Mouse (Mus musculus) intestine, embryonic 16.5 days (tissue): Measurements from ENCODE around the gene Timeless. TPM values are rescaled to one million over a fixed set of nuclear protein-coding genes. Genes with fewer than 3 reads are reported as not detected.
A peak's percentile ranks its signal among the peaks of the same experiment; 100 is the strongest.
"Not testable (repeated sequence)": the region's sequence is repeated elsewhere in the genome, so short reads cannot be mapped to it uniquely, and the experiment has no call there.

ENCODE experiments used
- ATAC-seq: fragments of 200-750 bp; cut with Nextera tagmentation; 2 replicates; pipeline ENCODE4 v1.8.0; 2017; ENCODE audit warnings: moderate TSS enrichment, moderate library complexity
- H3K27ac ChIP-seq: fragments of 300-500 bp; sonication (generic); 2 replicates; pipeline ENCODE4 v1.5.1; 2014; ENCODE audit warnings: mild to moderate bottlenecking, low read length
- H3K27me3 ChIP-seq: fragments of 300-500 bp; sonication (generic); replicated peaks from 2 replicates; pipeline ENCODE4 v1.6.1; 2014; ENCODE audit warnings: low read length, control low read depth, mixed read lengths; ENCODE audit not compliant: control insufficient read depth, insufficient read depth
- H3K36me3 ChIP-seq: fragments of 300-500 bp; sonication (generic); 2 replicates; pipeline ENCODE4 v1.6.1; 2014; ENCODE audit warnings: low read length, control low read depth; ENCODE audit not compliant: control insufficient read depth, insufficient read depth
- H3K4me1 ChIP-seq: fragments of 300-500 bp; sonication (generic); 2 replicates; pipeline ENCODE4 v1.6.1; 2014; ENCODE audit warnings: low read length, control low read depth, mixed read lengths; ENCODE audit not compliant: control insufficient read depth, insufficient read depth
- H3K4me2 ChIP-seq: fragments of 300-500 bp; sonication (generic); 2 replicates; pipeline ENCODE4 v1.6.1; 2014; ENCODE audit warnings: low read depth, low read length, control low read depth
- H3K4me3 ChIP-seq: fragments of 300-500 bp; sonication (generic); 2 replicates; pipeline ENCODE4 v1.5.1; 2014; ENCODE audit warnings: mild to moderate bottlenecking, low read length
- H3K9ac ChIP-seq: fragments of 300-500 bp; sonication (generic); 2 replicates; pipeline ENCODE4 v1.6.1; 2014; ENCODE audit warnings: low read depth, low read length
- H3K9me3 ChIP-seq: fragments of 300-500 bp; sonication (generic); 2 replicates; pipeline ENCODE4 v1.6.1; 2016; ENCODE audit warnings: low read length, control low read depth; ENCODE audit not compliant: control insufficient read depth
- whole genome bisulfite sequencing: fragments of 180-500 bp; shearing (Covaris S2); extraction: QIAGEN DNeasy Blood & Tissue Kit; methylation state at CpG from one replicate; pipeline ENCODE4 v1.1.7; 2014; 5-methylcytosine and 5-hydroxymethylcytosine counted together
- polyA plus RNA-seq: library from polyadenylated mRNA; unstranded; fragments of >200 nt; fragmentation: Nextera tagmentation; extraction: Ambion mirVana; gene quantifications from 2 replicates; pipeline ENCODE4 v1.2.1, GENCODE M21; 2015

The Timeless gene
- polyA plus RNA-seq, result 29.0 and 33.3 TPM in 2 replicates

- peak; percentile 96 for ATAC-seq
- Histone ChIP-seq H3K36me3 (no peaks in the 10 kb centered on the region), H3K27me3 (no peaks in the 10 kb centered on the region), H3K9me3 (no peaks in the 10 kb centered on the region), H3K4me2 (peak within 1 kb of the TSS; percentile 72), H3K9ac (peak within 1 kb of the TSS; percentile 83), H3K4me1 (peaks cover 4% of the 10 kb centered on the region), H3K27ac (peak within 1 kb of the TSS; percentile 96), H3K4me3 (peak within 1 kb of the TSS; percentile 81)
- WGBS, result under 1% methylated on average over 51 of the region's 58 CpGs
Observed at GRCm38 (mm10) chr10:128231697-128232419, at the start of gene Timeless. Timeless (plus strand) TSS chr10:128232065.

GRCm38 (mm10) chr10:128184296-128184695 is 47.6 kb upstream of the Timeless start:
- Histone ChIP-seq H3K36me3 (no peaks in the 10 kb centered on the region), H3K4me3 (no peak overlapping the region), H3K27ac (no peak overlapping the region), H3K9ac (no peak overlapping the region), H3K9me3 (no peaks in the 10 kb centered on the region), H3K4me1 (peaks cover 8% of the 10 kb centered on the region), H3K27me3 (no peaks in the 10 kb centered on the region), H3K4me2 (no peak overlapping the region)
- no peak for ATAC-seq
- WGBS, result 69% methylated on average over 2 of the region's 2 CpGs

- Histone ChIP-seq H3K27me3 (no peaks in the 10 kb centered on the region), H3K27ac (no peak overlapping the region), H3K36me3 (no peaks in the 10 kb centered on the region), H3K4me2 (no peak overlapping the region), H3K4me1 (0 out of 2 replicates have a peak, but pooled peaks cover 5% of the 10 kb centered on the region), H3K9me3 (no peaks in the 10 kb centered on the region), H3K9ac (no peak overlapping the region), H3K4me3 (no peak overlapping the region)
- ATAC-seq, result 0 out of 2 replicates have a peak, but pooled peaks have one; percentile 26
- WGBS, result 62% methylated on average over 6 of the region's 6 CpGs
Observed at GRCm38 (mm10) chr10:128185277-128185940, 46.5 kb upstream of the Timeless start.

GRCm38 (mm10) chr10:128185959-128186358 is 45.9 kb upstream of the Timeless start:
- no peaks in the 10 kb centered on the region for H3K36me3 ChIP-seq
- no peak overlapping the region for H3K27ac ChIP-seq
- no peak overlapping the region for H3K4me3 ChIP-seq
- no peak overlapping the region for H3K4me2 ChIP-seq
- no peaks in the 10 kb centered on the region for H3K27me3 ChIP-seq
- no peak overlapping the region for H3K9ac ChIP-seq
- peak; percentile 65 for ATAC-seq
- whole genome bisulfite sequencing, result 59% methylated on average over 2 of the region's 2 CpGs
- H3K4me1 ChIP-seq, result 0 out of 2 replicates have a peak, but pooled peaks cover 5% of the 10 kb centered on the region
- no peaks in the 10 kb centered on the region for H3K9me3 ChIP-seq

GRCm38 (mm10) chr10:128187181-128187605 is 44.7 kb upstream of the Timeless start:
- Histone ChIP-seq H3K27ac (no peak overlapping the region), H3K9ac (no peak overlapping the region), H3K4me2 (no peak overlapping the region), H3K27me3 (no peaks in the 10 kb centered on the region), H3K9me3 (no peaks in the 10 kb centered on the region), H3K4me1 (0 out of 2 replicates have a peak, but pooled peaks cover 7% of the 10 kb centered on the region), H3K4me3 (no peak overlapping the region), H3K36me3 (no peaks in the 10 kb centered on the region)
- 64% methylated on average over 5 of the region's 5 CpGs for WGBS
- ATAC-seq, result no peak

- Histone ChIP-seq H3K9ac (no peak overlapping the region), H3K4me2 (no peak overlapping the region), H3K4me1 (0 out of 2 replicates have a peak, but pooled peaks cover 2% of the 10 kb centered on the region), H3K4me3 (no peak overlapping the region), H3K36me3 (no peaks in the 10 kb centered on the region), H3K9me3 (no peaks in the 10 kb centered on the region), H3K27me3 (no peaks in the 10 kb centered on the region), H3K27ac (no peak overlapping the region)
- WGBS, result 40% methylated on average over 2 of the region's 2 CpGs
- no peak for ATAC-seq
Observed at GRCm38 (mm10) chr10:128188242-128188877, 43.5 kb upstream of the Timeless start.

- Histone ChIP-seq H3K36me3 (no peaks in the 10 kb centered on the region), H3K4me2 (no peak overlapping the region), H3K4me1 (peaks cover 10% of the 10 kb centered on the region), H3K9ac (no peak overlapping the region), H3K27me3 (peaks cover 11% of the 10 kb centered on the region), H3K27ac (no peak overlapping the region), H3K9me3 (no peaks in the 10 kb centered on the region), H3K4me3 (no peak overlapping the region)
- 56% methylated on average over 2 of the region's 2 CpGs for WGBS
- no peak for ATAC-seq
Observed at GRCm38 (mm10) chr10:128191472-128191871, 40.4 kb upstream of the Timeless start.

GRCm38 (mm10) chr10:128192030-128192766 is 39.7 kb upstream of the Timeless start:
- H3K27me3 ChIP-seq, result peaks cover 16% of the 10 kb centered on the region
- not testable (repeated sequence) for H3K36me3 ChIP-seq, H3K4me3 ChIP-seq, H3K4me1 ChIP-seq, ATAC-seq, H3K27ac ChIP-seq, H3K4me2 ChIP-seq, H3K9me3 ChIP-seq, H3K9ac ChIP-seq
- 90% methylated on average over 3 of the region's 3 CpGs for WGBS

GRCm38 (mm10) chr10:128193113-128193512 is 38.8 kb upstream of the Timeless start:
- Histone ChIP-seq H3K9ac (no peak overlapping the region), H3K4me3 (no peak overlapping the region), H3K36me3 (no peaks in the 10 kb centered on the region), H3K27me3 (peaks cover 16% of the 10 kb centered on the region), H3K4me2 (no peak overlapping the region), H3K9me3 (no peaks in the 10 kb centered on the region), H3K4me1 (peaks cover 10% of the 10 kb centered on the region), H3K27ac (no peak overlapping the region)
- no peak for ATAC-seq
- WGBS, result 93% methylated on average over 6 of the region's 6 CpGs
